Mouse (Mus musculus): ENCODE results near the gene Ccar1.

- TF ChIP-seq CTCF (IDR thresholded peaks at IDR 0.05; ENCODE audit: extremely low read depth, insufficient read length, insufficient replicate concordance, low read depth, low read length), result no peak
- no peak for TF ChIP-seq POLR2A (IDR thresholded peaks at IDR 0.05; ENCODE audit: low read depth, low read length)
Observed at GRCm38 (mm10) chr10:62837987-62838386, 45.9 kb upstream of the Ccar1 start.

All from small intestine, adult 2 months (tissue).